Mouse (Mus musculus) erythroblast, embryonic 14.5 days (primary cell): ENCODE results near the gene Hvcn1.

Experiments used
- GATA1 ChIP-seq: IDR thresholded peaks from 2 replicates; pipeline ENCODE4 v1.6.1; 2012; ENCODE audit warnings: low read length, inconsistent platforms, mixed read lengths
- TAL1 ChIP-seq: IDR thresholded peaks from 3 replicates; pipeline ENCODE4 v1.6.1; 2012; ENCODE audit warnings: low read length, inconsistent platforms, mixed read lengths

- TF ChIP-seq GATA1 (no peak), TAL1 (no peak)
Observed at GRCm38 (mm10) chr5:122233695-122234094, 27.1 kb downstream of the Hvcn1 start.
